Mouse (Mus musculus): ENCODE results near the gene Wnt9b. TPM values are rescaled to one million over a fixed set of nuclear protein-coding genes. Genes with fewer than 3 reads are reported as not detected.

Wnt9b gene
- polyA plus RNA-seq, 1 experiment from 2014 or later, result 0.19 TPM

GRCm38 (mm10) chr11:103691036-103691435, 58.6 kb downstream of the Wnt9b start:
- H3K9ac ChIP-seq, result no peak overlapping the region
- peaks cover 27% of the 10 kb centered on the region for H3K36me3 ChIP-seq (replicated peaks; ENCODE audit: control insufficient read depth, insufficient read depth)
- H3K4me1 ChIP-seq (replicated peaks; ENCODE audit: control insufficient read depth, insufficient read depth, low read length), result peaks cover 4% of the 10 kb centered on the region; the same call in 1 of the 2 replicates
- H3K4me3 ChIP-seq (replicated peaks; ENCODE audit: low read length), result no peak overlapping the region
- H3K4me2 ChIP-seq (replicated peaks), result no peak overlapping the region
- ATAC-seq (ENCODE audit: low FRiP score) (no peak), DNase-seq (ENCODE audit: low spot score) (no peak)
- WGBS, result 89% methylated on average over 1 of the region's 1 CpGs
- no peaks in the 10 kb centered on the region for H3K27me3 ChIP-seq (ENCODE audit: control insufficient read depth, insufficient read depth, low read length)
- no peaks in the 10 kb centered on the region for H3K9me3 ChIP-seq (ENCODE audit: control insufficient read depth, low read length)
- H3K27ac ChIP-seq, result no peak overlapping the region

- WGBS, result 41% methylated on average over 3 of the region's 3 CpGs
- peaks cover 47% of the 10 kb centered on the region for H3K36me3 ChIP-seq (replicated peaks; ENCODE audit: control insufficient read depth, insufficient read depth)
- H3K4me3 ChIP-seq (replicated peaks; ENCODE audit: low read length), result no peak overlapping the region
- H3K9ac ChIP-seq, result no peak overlapping the region
- H3K27ac ChIP-seq, result no peak overlapping the region
- ATAC-seq (ENCODE audit: low FRiP score) (no peak), DNase-seq (ENCODE audit: low spot score) (no peak)
- no peaks in the 10 kb centered on the region; the same call in 1 of the 2 replicates for H3K4me1 ChIP-seq (replicated peaks; ENCODE audit: control insufficient read depth, insufficient read depth, low read length)
- no peaks in the 10 kb centered on the region for H3K27me3 ChIP-seq (ENCODE audit: control insufficient read depth, insufficient read depth, low read length)
- no peaks in the 10 kb centered on the region for H3K9me3 ChIP-seq (ENCODE audit: control insufficient read depth, low read length)
- H3K4me2 ChIP-seq (replicated peaks), result no peak overlapping the region
Measured at GRCm38 (mm10) chr11:103688980-103689378, 60.6 kb downstream of the Wnt9b start.

- WGBS, result 71% methylated on average over 6 of the region's 6 CpGs
Measured at GRCm38 (mm10) chr11:103688271-103688979, 61.2 kb downstream of the Wnt9b start.

GRCm38 (mm10) chr11:103686706-103687105, 62.9 kb downstream of the Wnt9b start:
- Histone ChIP-seq H3K9me3 (ENCODE audit: control insufficient read depth, low read length) (no peaks in the 10 kb centered on the region), H3K4me1 (replicated peaks; ENCODE audit: control insufficient read depth, insufficient read depth, low read length) (no peaks in the 10 kb centered on the region), H3K4me2 (replicated peaks) (no peak overlapping the region), H3K36me3 (replicated peaks; ENCODE audit: control insufficient read depth, insufficient read depth) (peaks cover 70% of the 10 kb centered on the region), H3K4me3 (replicated peaks; ENCODE audit: low read length) (no peak overlapping the region), H3K27ac (no peak overlapping the region), H3K9ac (no peak overlapping the region), H3K27me3 (ENCODE audit: control insufficient read depth, insufficient read depth, low read length) (no peaks in the 10 kb centered on the region)
- WGBS, result 88% methylated on average over 6 of the region's 6 CpGs
- no peak for DNase-seq (ENCODE audit: low spot score)
- ATAC-seq (ENCODE audit: low FRiP score), result no peak

More at GRCm38 (mm10) chr11:103688271-103688979, 61.2 kb downstream of the Wnt9b start:
- no peaks in the 10 kb centered on the region for H3K27me3 ChIP-seq (ENCODE audit: control insufficient read depth, insufficient read depth, low read length)
- ATAC-seq (ENCODE audit: low FRiP score) (no peak), DNase-seq (ENCODE audit: low spot score) (no peak)
- H3K4me3 ChIP-seq (replicated peaks; ENCODE audit: low read length), result no peak overlapping the region
- no peak overlapping the region for H3K27ac ChIP-seq
- peaks cover 53% of the 10 kb centered on the region for H3K36me3 ChIP-seq (replicated peaks; ENCODE audit: control insufficient read depth, insufficient read depth)
- H3K9ac ChIP-seq, result no peak overlapping the region
- no peak overlapping the region for H3K4me2 ChIP-seq (replicated peaks)
- no peaks in the 10 kb centered on the region for H3K9me3 ChIP-seq (ENCODE audit: control insufficient read depth, low read length)
- no peaks in the 10 kb centered on the region; the same call in 1 of the 2 replicates for H3K4me1 ChIP-seq (replicated peaks; ENCODE audit: control insufficient read depth, insufficient read depth, low read length)

- Histone ChIP-seq H3K9ac (no peak overlapping the region), H3K27me3 (ENCODE audit: control insufficient read depth, insufficient read depth, low read length) (no peaks in the 10 kb centered on the region), H3K4me1 (replicated peaks; ENCODE audit: control insufficient read depth, insufficient read depth, low read length) (no peaks in the 10 kb centered on the region), H3K4me3 (replicated peaks; ENCODE audit: low read length) (no peak overlapping the region), H3K27ac (no peak overlapping the region), H3K36me3 (replicated peaks; ENCODE audit: control insufficient read depth, insufficient read depth) (peaks cover 83% of the 10 kb centered on the region), H3K4me2 (replicated peaks) (no peak overlapping the region), H3K9me3 (ENCODE audit: control insufficient read depth, low read length) (no peaks in the 10 kb centered on the region)
- WGBS, result 87% methylated on average over 7 of the region's 7 CpGs
- no peak for DNase-seq (ENCODE audit: low spot score)
- ATAC-seq (ENCODE audit: low FRiP score), result no peak
Measured at GRCm38 (mm10) chr11:103685261-103685736, 64.3 kb downstream of the Wnt9b start.

GRCm38 (mm10) chr11:103683667-103684334, 65.8 kb downstream of the Wnt9b start:
- ATAC-seq (ENCODE audit: low FRiP score), result no peak
- H3K27ac ChIP-seq, result no peak overlapping the region
- H3K4me1 ChIP-seq (replicated peaks; ENCODE audit: control insufficient read depth, insufficient read depth, low read length), result no peaks in the 10 kb centered on the region
- no peak for DNase-seq (ENCODE audit: low spot score)
- no peaks in the 10 kb centered on the region for H3K27me3 ChIP-seq (ENCODE audit: control insufficient read depth, insufficient read depth, low read length)
- no peak overlapping the region for H3K9ac ChIP-seq
- H3K36me3 ChIP-seq (replicated peaks; ENCODE audit: control insufficient read depth, insufficient read depth), result peaks cover 98% of the 10 kb centered on the region
- H3K9me3 ChIP-seq (ENCODE audit: control insufficient read depth, low read length), result no peaks in the 10 kb centered on the region
- no peak overlapping the region for H3K4me2 ChIP-seq (replicated peaks)
- 93% methylated on average over 11 of the region's 11 CpGs for WGBS
- H3K4me3 ChIP-seq (replicated peaks; ENCODE audit: low read length), result no peak overlapping the region

Other genes starting within 250 kb of the Wnt9b start
- not detected in 2 replicates for gene Lrrc37a, start 245.2 kb downstream of the Wnt9b start, polyA plus RNA-seq (2014; fragmentation: Nextera tagmentation; extraction: Ambion mirVana)
- not detected in 2 replicates for gene Gm884, start 128.7 kb downstream of the Wnt9b start, polyA plus RNA-seq (2014; fragmentation: Nextera tagmentation; extraction: Ambion mirVana)
- not detected in 2 replicates for gene Lyzl6, start 110.9 kb downstream of the Wnt9b start, polyA plus RNA-seq (2014; fragmentation: Nextera tagmentation; extraction: Ambion mirVana)
- 0.35 TPM in 1 of 2 replicates, not detected in the other for gene Rprml, start 100.3 kb downstream of the Wnt9b start, polyA plus RNA-seq (2014; fragmentation: Nextera tagmentation; extraction: Ambion mirVana)
- 93.0 and 97.6 TPM in 2 replicates for gene Gosr2, start 51.9 kb downstream of the Wnt9b start, polyA plus RNA-seq (2014; fragmentation: Nextera tagmentation; extraction: Ambion mirVana)
- gene Wnt3, start 24.3 kb upstream of the Wnt9b start, polyA plus RNA-seq (2014; fragmentation: Nextera tagmentation; extraction: Ambion mirVana), result 9.0 and 9.1 TPM in 2 replicates
- 178 and 206 TPM in 2 replicates for gene Nsf, start 204.2 kb upstream of the Wnt9b start, polyA plus RNA-seq (2014; fragmentation: Nextera tagmentation; extraction: Ambion mirVana)
- 196 and 207 TPM in 2 replicates for gene Arf2, start 216.9 kb upstream of the Wnt9b start, polyA plus RNA-seq (2014; fragmentation: Nextera tagmentation; extraction: Ambion mirVana)